Mouse (Mus musculus) liver, embryonic 14.5 days (tissue): Measurements from ENCODE around the gene Nadk.

Experiments used
- CTCF ChIP-seq: IDR thresholded peaks from 2 replicates; pipeline ENCODE4 v1.5.1; 2016; ENCODE audit warnings: antibody characterized with exemption, low read depth, control low read depth
- EP300 ChIP-seq: IDR thresholded peaks from 2 replicates; pipeline ENCODE4 v1.6.1; 2016; ENCODE audit warnings: antibody characterized with exemption, low read depth

DNA sequence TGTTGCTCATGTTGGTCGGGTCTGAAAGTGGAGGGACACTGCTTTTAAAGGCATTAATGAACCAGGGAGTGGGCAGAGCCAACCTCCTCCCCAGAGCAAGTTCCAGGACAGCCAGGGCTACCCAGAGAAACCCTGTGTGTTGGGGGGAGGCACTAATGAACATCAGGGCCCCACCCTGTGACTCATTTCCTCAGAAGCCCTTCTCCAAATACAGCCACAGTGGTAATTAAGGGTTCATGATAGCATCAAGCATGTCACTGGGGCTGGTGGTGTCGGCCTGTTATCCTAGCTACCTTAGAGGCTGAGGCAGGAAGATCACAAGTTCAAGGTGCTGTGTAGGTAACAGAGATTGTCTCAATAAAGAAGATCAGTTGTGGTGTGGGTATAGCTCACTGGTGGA is 9.3 kb downstream of the Nadk start:
- TF ChIP-seq CTCF: no peak
- TF ChIP-seq EP300: no peak
